Mouse (Mus musculus): ENCODE data around the gene Sec14l1. TPM values are rescaled to one million over a fixed set of nuclear protein-coding genes. Genes with fewer than 3 reads are reported as not detected.

Sec14l1 gene
- polyA plus RNA-seq, 1 experiment from 2014 or later = 60.3 TPM

- no peak overlapping the region for H3K27ac ChIP-seq
- no peak overlapping the region for H3K4me3 ChIP-seq
- no peaks in the 10 kb centered on the region for H3K36me3 ChIP-seq (ENCODE audit: poor library complexity, severe bottlenecking)
- H3K4me1 ChIP-seq = no peaks in the 10 kb centered on the region
- no peak overlapping the region for H3K9ac ChIP-seq
- 84% methylated on average over 5 of the region's 5 CpGs for WGBS
- H3K4me2 ChIP-seq = no peak overlapping the region
- no peaks in the 10 kb centered on the region for H3K27me3 ChIP-seq
- ATAC-seq = no peak
- H3K9me3 ChIP-seq (replicated peaks) = peaks cover 31% of the 10 kb centered on the region
Observed at GRCm38 (mm10) chr11:117183841-117184240, 68.9 kb downstream of the Sec14l1 start.

- Histone ChIP-seq H3K27ac (no peak overlapping the region), H3K9me3 (replicated peaks) (peaks cover 25% of the 10 kb centered on the region), H3K27me3 (no peaks in the 10 kb centered on the region), H3K4me1 (no peaks in the 10 kb centered on the region), H3K9ac (no peak overlapping the region), H3K4me2 (no peak overlapping the region), H3K36me3 (ENCODE audit: poor library complexity, severe bottlenecking) (no peaks in the 10 kb centered on the region), H3K4me3 (no peak overlapping the region)
- WGBS = 60% methylated on average over 21 of the region's 21 CpGs
- no peak for ATAC-seq
Observed at GRCm38 (mm10) chr11:117185076-117185933, 70.3 kb downstream of the Sec14l1 start.

DNA sequence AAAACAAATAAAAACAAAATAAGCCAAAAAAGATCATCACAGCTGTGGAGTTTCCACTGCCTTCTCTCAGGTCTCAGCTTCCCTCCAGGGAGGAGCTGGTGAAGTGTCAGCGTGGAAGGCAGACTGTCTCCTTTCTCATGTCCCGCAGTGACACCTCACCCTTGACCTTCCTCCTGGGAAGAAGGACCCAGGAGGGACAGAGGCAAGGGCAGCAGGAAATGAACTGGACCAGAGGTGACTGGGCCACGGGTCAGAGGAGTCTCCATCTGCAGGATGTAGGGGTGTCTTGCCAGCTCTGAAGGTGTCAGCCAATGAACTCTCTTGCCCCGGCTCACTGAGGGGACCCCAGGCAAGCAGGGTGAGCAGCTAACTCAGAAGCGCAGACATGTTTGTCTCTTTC lies 76.6 kb downstream of the Sec14l1 start:
- WGBS = 73% methylated on average over 5 of the region's 5 CpGs
- H3K9me3 ChIP-seq (replicated peaks) = no peaks in the 10 kb centered on the region
- no peak for ATAC-seq

GRCm38 (mm10) chr11:117194475-117194937 lies 79.5 kb downstream of the Sec14l1 start:
- Histone ChIP-seq H3K9ac (no peak overlapping the region), H3K36me3 (ENCODE audit: poor library complexity, severe bottlenecking) (no peaks in the 10 kb centered on the region), H3K27ac (no peak overlapping the region), H3K4me2 (no peak overlapping the region), H3K4me1 (peaks cover 5% of the 10 kb centered on the region), H3K4me3 (no peak overlapping the region), H3K27me3 (peaks cover 23% of the 10 kb centered on the region), H3K9me3 (replicated peaks) (no peaks in the 10 kb centered on the region)
- 84% methylated on average over 11 of the region's 11 CpGs for WGBS
- no peak for ATAC-seq

More for the DNA sequence above, 76.6 kb downstream of the Sec14l1 start:
- H3K36me3 ChIP-seq (ENCODE audit: poor library complexity, severe bottlenecking) = no peaks in the 10 kb centered on the region
- H3K4me2 ChIP-seq = no peak overlapping the region
- no peaks in the 10 kb centered on the region for H3K27me3 ChIP-seq
- no peak overlapping the region for H3K4me3 ChIP-seq
- no peaks in the 10 kb centered on the region for H3K4me1 ChIP-seq
- no peak overlapping the region for H3K27ac ChIP-seq
- no peak overlapping the region for H3K9ac ChIP-seq

- Histone ChIP-seq H3K27ac (no peak overlapping the region), H3K9me3 (replicated peaks) (no peaks in the 10 kb centered on the region), H3K27me3 (peaks cover 35% of the 10 kb centered on the region), H3K36me3 (ENCODE audit: poor library complexity, severe bottlenecking) (no peaks in the 10 kb centered on the region), H3K4me1 (peaks cover 10% of the 10 kb centered on the region), H3K4me3 (no peak overlapping the region), H3K4me2 (no peak overlapping the region), H3K9ac (no peak overlapping the region)
- ATAC-seq = no peak
- WGBS = 93% methylated on average over 6 of the region's 6 CpGs
Observed at GRCm38 (mm10) chr11:117195616-117196015, 80.6 kb downstream of the Sec14l1 start.

GRCm38 (mm10) chr11:117196681-117197080 lies 81.7 kb downstream of the Sec14l1 start:
- Histone ChIP-seq H3K4me1 (peaks cover 10% of the 10 kb centered on the region), H3K9ac (no peak overlapping the region)
- 91% methylated on average over 7 of the region's 7 CpGs for WGBS

GRCm38 (mm10) chr11:117198122-117198521 lies 83.2 kb downstream of the Sec14l1 start:
- no peak for ATAC-seq
- Histone ChIP-seq H3K9me3 (replicated peaks) (no peaks in the 10 kb centered on the region), H3K4me3 (no peak overlapping the region), H3K27me3 (peaks cover 51% of the 10 kb centered on the region), H3K36me3 (ENCODE audit: poor library complexity, severe bottlenecking) (no peaks in the 10 kb centered on the region), H3K27ac (no peak overlapping the region), H3K4me1 (peaks cover 10% of the 10 kb centered on the region), H3K9ac (no peak overlapping the region), H3K4me2 (no peak overlapping the region)
- WGBS = 84% methylated on average over 5 of the region's 5 CpGs

More at GRCm38 (mm10) chr11:117196681-117197080, 81.7 kb downstream of the Sec14l1 start:
- Histone ChIP-seq H3K4me2 (no peak overlapping the region), H3K36me3 (ENCODE audit: poor library complexity, severe bottlenecking) (no peaks in the 10 kb centered on the region), H3K4me3 (no peak overlapping the region), H3K9me3 (replicated peaks) (no peaks in the 10 kb centered on the region), H3K27ac (no peak overlapping the region), H3K27me3 (peaks cover 45% of the 10 kb centered on the region)
- no peak for ATAC-seq

DNA sequence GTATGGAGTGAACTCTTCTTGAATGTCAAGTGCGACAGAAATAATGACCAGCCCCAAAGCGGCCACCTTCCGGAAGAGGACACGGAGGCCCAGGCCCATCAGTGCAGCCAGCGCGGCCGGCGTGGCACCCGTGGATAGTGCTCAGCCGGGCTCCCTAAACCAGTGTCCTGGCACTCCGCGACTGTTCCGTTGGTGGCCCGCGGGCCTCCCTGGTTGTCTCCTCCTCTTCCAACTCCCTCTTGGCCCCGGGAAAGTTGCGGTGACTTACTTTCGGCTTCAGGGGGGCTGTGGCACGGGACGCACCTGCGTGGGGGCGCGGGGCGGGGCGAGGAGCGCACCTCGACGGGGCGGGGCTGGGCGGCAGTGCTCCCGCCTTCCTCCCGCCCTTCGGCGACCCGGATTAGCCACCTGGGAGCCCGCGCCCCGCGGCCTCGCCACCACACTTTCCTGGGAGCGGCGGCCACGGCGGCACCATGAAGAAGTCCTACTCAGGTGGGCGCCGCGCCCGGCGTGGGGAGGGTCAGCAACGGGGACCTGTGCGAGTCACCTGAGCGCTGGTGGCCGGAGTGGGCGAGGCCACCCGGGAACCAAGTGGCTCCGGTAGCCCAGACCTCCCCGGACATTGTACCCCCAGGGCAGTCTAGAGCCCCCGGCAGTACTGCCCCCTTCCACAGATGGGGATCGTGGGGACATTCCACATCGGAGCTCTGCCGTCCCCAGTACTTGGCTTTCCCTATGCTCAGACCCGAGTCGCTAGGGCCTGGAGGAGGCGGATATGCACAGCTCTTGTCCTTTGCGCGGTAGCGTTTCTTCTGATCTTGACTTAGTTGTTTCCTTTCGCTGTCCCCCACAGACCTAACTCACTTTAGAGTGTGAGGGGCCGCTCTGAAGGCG lies 84.6 kb downstream of the Sec14l1 start, which contains the start of gene Sept9:
Gene Sept9, plus strand, starts transcription at position 380 of the 894 bp plus-strand sequence.
- H3K4me3 ChIP-seq = peak within 1 kb of the TSS; percentile 40
- under 1% methylated on average over 63 of the region's 70 CpGs for WGBS
- H3K4me1 ChIP-seq = peaks cover 10% of the 10 kb centered on the region
- peaks cover 57% of the 10 kb centered on the region for H3K27me3 ChIP-seq
- no peaks in the 10 kb centered on the region for H3K36me3 ChIP-seq (ENCODE audit: poor library complexity, severe bottlenecking)
- peak within 1 kb of the TSS; percentile 46 for H3K9ac ChIP-seq
- no peak for ATAC-seq
- H3K4me2 ChIP-seq = peak within 1 kb of the TSS; percentile 67
- H3K9me3 ChIP-seq (replicated peaks) = no peaks in the 10 kb centered on the region
- no peak within 1 kb of the TSS for H3K27ac ChIP-seq

DNA sequence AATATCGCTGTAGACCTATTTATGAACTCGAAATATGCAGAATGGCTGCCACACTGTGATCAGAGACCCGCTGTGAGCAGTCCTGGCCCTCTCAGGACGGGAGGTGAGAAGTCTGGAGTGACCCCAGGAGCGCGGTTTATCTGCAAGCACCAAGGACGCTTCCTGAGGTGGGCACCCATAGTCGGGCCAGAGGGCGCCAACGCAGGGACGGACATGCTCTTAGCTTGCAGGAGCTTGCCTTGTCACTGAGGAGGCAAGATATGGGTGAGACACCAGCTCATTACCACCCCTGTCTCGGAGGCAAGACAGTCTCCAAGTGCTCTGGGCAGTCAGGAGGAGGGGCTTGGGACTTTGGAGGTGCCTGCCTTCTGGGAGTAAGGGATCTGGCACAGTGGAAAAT lies 86.9 kb downstream of the Sec14l1 start:
- no peak overlapping the region for H3K4me3 ChIP-seq
- peaks cover 14% of the 10 kb centered on the region for H3K4me1 ChIP-seq
- ATAC-seq = no peak
- no peaks in the 10 kb centered on the region for H3K36me3 ChIP-seq (ENCODE audit: poor library complexity, severe bottlenecking)
- H3K4me2 ChIP-seq = no peak overlapping the region
- H3K9ac ChIP-seq = no peak overlapping the region
- WGBS = 81% methylated on average over 12 of the region's 12 CpGs
- H3K27ac ChIP-seq = no peak overlapping the region
- peaks cover 57% of the 10 kb centered on the region for H3K27me3 ChIP-seq
- H3K9me3 ChIP-seq (replicated peaks) = no peaks in the 10 kb centered on the region

GRCm38 (mm10) chr11:117204606-117205005 lies 89.6 kb downstream of the Sec14l1 start:
- no peak overlapping the region for H3K4me2 ChIP-seq
- no peaks in the 10 kb centered on the region for H3K36me3 ChIP-seq (ENCODE audit: poor library complexity, severe bottlenecking)
- H3K4me3 ChIP-seq = no peak overlapping the region
- no peak for ATAC-seq
- H3K9me3 ChIP-seq (replicated peaks) = no peaks in the 10 kb centered on the region
- H3K9ac ChIP-seq = no peak overlapping the region
- 89% methylated on average over 8 of the region's 8 CpGs for WGBS
- no peak overlapping the region for H3K27ac ChIP-seq
- H3K4me1 ChIP-seq = peaks cover 9% of the 10 kb centered on the region
- peaks cover 32% of the 10 kb centered on the region for H3K27me3 ChIP-seq

GRCm38 (mm10) chr11:117205042-117205441 lies 90.1 kb downstream of the Sec14l1 start:
- WGBS = 68% methylated on average over 6 of the region's 6 CpGs
- H3K27me3 ChIP-seq = peaks cover 28% of the 10 kb centered on the region
- H3K27ac ChIP-seq = no peak overlapping the region
- no peak overlapping the region for H3K9ac ChIP-seq
- H3K4me2 ChIP-seq = no peak overlapping the region
- no peak overlapping the region for H3K4me3 ChIP-seq
- no peaks in the 10 kb centered on the region for H3K9me3 ChIP-seq (replicated peaks)
- H3K36me3 ChIP-seq (ENCODE audit: poor library complexity, severe bottlenecking) = no peaks in the 10 kb centered on the region
- ATAC-seq = no peak
- H3K4me1 ChIP-seq = peaks cover 4% of the 10 kb centered on the region; the same call in 1 of the 2 replicates

GRCm38 (mm10) chr11:117205447-117205846 lies 90.5 kb downstream of the Sec14l1 start:
- no peak for ATAC-seq
- WGBS = 82% methylated on average over 9 of the region's 9 CpGs
- no peaks in the 10 kb centered on the region for H3K36me3 ChIP-seq (ENCODE audit: poor library complexity, severe bottlenecking)
- H3K9me3 ChIP-seq (replicated peaks) = no peaks in the 10 kb centered on the region
- peaks cover 24% of the 10 kb centered on the region for H3K27me3 ChIP-seq
- H3K4me3 ChIP-seq = no peak overlapping the region
- peaks cover 4% of the 10 kb centered on the region; the same call in 1 of the 2 replicates for H3K4me1 ChIP-seq
- no peak overlapping the region for H3K27ac ChIP-seq
- no peak overlapping the region for H3K9ac ChIP-seq
- H3K4me2 ChIP-seq = no peak overlapping the region

Data from forebrain, embryonic 13.5 days (tissue).